In genomic region chr4:109225606-109226005, GRCm38 (mm10) we compare ENCODE assay signal across 10 mouse cellular contexts. TPM values are rescaled to one million over a fixed set of nuclear protein-coding genes. Genes with fewer than 3 reads are reported as not detected.
DNase-seq lines count a peak whose midpoint lies in the region; ATAC-seq and TF ChIP-seq lines count a peak whose summit lies in the region.
"Had no signal": no experiment of that assay in that cellular context is flagged by ENCODE, and none has a peak within 500 bp of the region (broad histone marks: within the 10 kb centered on the region; RNA-seq: fewer than 3 reads in every experiment).

No protein-coding gene starts in this region.

- TF ChIP-seq POLR2A in olfactory bulb, adult 2 months (IDR thresholded peaks at IDR 0.05; ENCODE audit: insufficient read depth, low read depth, low read length): no peak

- peak; percentile 39 for DNase-seq in lung, embryonic 14.5 days
- no peak for DNase-seq in lung, postnatal 36 days
- DNase-seq in hindbrain, postnatal 0 days (ENCODE audit: low spot score): peak; percentile 37
- no peak for DNase-seq in kidney, postnatal 36 days
- no peak for DNase-seq in frontal cortex, adult 2 months (ENCODE audit: extremely low spot score in 1 of 2, low spot score in 1 of 2)
- DNase-seq: kidney, adult 8-10 months had no signal

- 46% methylated on average over 6 of the region's 6 CpGs for WGBS in lung, embryonic 14.5 days
- WGBS in heart, embryonic 16.5 days: 52% methylated on average over 6 of the region's 6 CpGs
- WGBS in hindbrain, postnatal 0 days: 32% methylated on average over 6 of the region's 6 CpGs
- 57% methylated on average over 6 of the region's 6 CpGs for WGBS in olfactory bulb, adult 2 months

- peak overlapping the region; percentile 67; the same call in 1 of the 2 replicates for H3K27ac ChIP-seq in lung, embryonic 14.5 days (ENCODE audit: low read depth)
- peak overlapping the region; percentile 58 for H3K27ac ChIP-seq in heart, embryonic 16.5 days (ENCODE audit: low read length)
- peak overlapping the region; percentile 80 for H3K27ac ChIP-seq in hindbrain, postnatal 0 days
- peak overlapping the region; percentile 56; the same call in 1 of the 2 replicates for H3K27ac ChIP-seq in olfactory bulb, adult 2 months (ENCODE audit: insufficient read depth, low read depth, low read length)
- H3K27ac ChIP-seq: liver, embryonic 12.5 days had no signal

- no peak overlapping the region for H3K9ac ChIP-seq in lung, embryonic 14.5 days
- no peak overlapping the region for H3K9ac ChIP-seq in heart, embryonic 16.5 days (ENCODE audit: low read length)
- no peak overlapping the region for H3K9ac ChIP-seq in hindbrain, postnatal 0 days (replicated peaks; ENCODE audit: low read length)
- H3K9ac ChIP-seq: liver, embryonic 12.5 days had no signal

- no peaks in the 10 kb centered on the region for H3K27me3 ChIP-seq in lung, embryonic 14.5 days (ENCODE audit: insufficient read depth, low read length)
- H3K27me3 ChIP-seq in heart, embryonic 16.5 days (ENCODE audit: control insufficient read depth, insufficient read depth, low read length): no peaks in the 10 kb centered on the region
- no peaks in the 10 kb centered on the region for H3K27me3 ChIP-seq in hindbrain, postnatal 0 days (ENCODE audit: insufficient read depth, low read length)
- H3K27me3 ChIP-seq: liver, embryonic 12.5 days had no signal

- no peak overlapping the region for H3K4me3 ChIP-seq in lung, embryonic 14.5 days (ENCODE audit: low read depth, low read length)
- H3K4me3 ChIP-seq in heart, embryonic 16.5 days (ENCODE audit: low read length): no peak overlapping the region
- H3K4me3 ChIP-seq in hindbrain, postnatal 0 days (ENCODE audit: low read length): no peak overlapping the region
- no peak overlapping the region for H3K4me3 ChIP-seq in olfactory bulb, adult 2 months (ENCODE audit: insufficient read depth, low read depth, low read length)
- H3K4me3 ChIP-seq: liver, embryonic 12.5 days had no signal

- H3K36me3 ChIP-seq in lung, embryonic 14.5 days (ENCODE audit: insufficient read depth): no peaks in the 10 kb centered on the region
- no peaks in the 10 kb centered on the region for H3K36me3 ChIP-seq in heart, embryonic 16.5 days (ENCODE audit: control insufficient read depth, insufficient read depth)
- no peaks in the 10 kb centered on the region for H3K36me3 ChIP-seq in hindbrain, postnatal 0 days (ENCODE audit: insufficient read depth, low read length)
- H3K36me3 ChIP-seq: liver, embryonic 12.5 days had no signal

- H3K4me1 ChIP-seq in lung, embryonic 14.5 days (ENCODE audit: insufficient read depth): peaks cover 4% of the 10 kb centered on the region; the same call in 1 of the 2 replicates
- H3K4me1 ChIP-seq in heart, embryonic 16.5 days (ENCODE audit: control insufficient read depth, insufficient read depth, low read length): peaks cover 10% of the 10 kb centered on the region
- H3K4me1 ChIP-seq in hindbrain, postnatal 0 days (ENCODE audit: insufficient read depth, low read length): peaks cover 7% of the 10 kb centered on the region; the same call in 1 of the 2 replicates
- H3K4me1 ChIP-seq in olfactory bulb, adult 2 months (ENCODE audit: control insufficient read depth, insufficient read depth, low read length): peaks cover 5% of the 10 kb centered on the region
- H3K4me1 ChIP-seq: liver, embryonic 12.5 days had no signal

- no peaks in the 10 kb centered on the region for H3K9me3 ChIP-seq in lung, embryonic 14.5 days (ENCODE audit: low read depth, low read length)
- no peaks in the 10 kb centered on the region for H3K9me3 ChIP-seq in heart, embryonic 16.5 days (replicated peaks; ENCODE audit: control insufficient read depth, low read length)
- H3K9me3 ChIP-seq in hindbrain, postnatal 0 days (ENCODE audit: low read length): no peaks in the 10 kb centered on the region
- H3K9me3 ChIP-seq: liver, embryonic 12.5 days had no signal

- no peak for TF ChIP-seq CTCF in lung, embryonic 14.5 days (IDR thresholded peaks at IDR 0.05; ENCODE audit: low read depth)
- no peak for TF ChIP-seq CTCF in hindbrain, postnatal 0 days (IDR thresholded peaks at IDR 0.05; ENCODE audit: low read depth)
- no peak for TF ChIP-seq CTCF in olfactory bulb, adult 2 months (IDR thresholded peaks at IDR 0.05; ENCODE audit: insufficient read depth, low read depth, low read length)

- H3K4me2 ChIP-seq in lung, embryonic 14.5 days: no peak overlapping the region
- H3K4me2 ChIP-seq in heart, embryonic 16.5 days (ENCODE audit: low read depth, low read length): no peak overlapping the region
- H3K4me2 ChIP-seq in hindbrain, postnatal 0 days (ENCODE audit: low read depth, low read length): peak overlapping the region; percentile 1; the same call in 1 of the 2 replicates
- H3K4me2 ChIP-seq: liver, embryonic 12.5 days had no signal

- peak; percentile 80 for ATAC-seq in lung, embryonic 14.5 days (ENCODE audit: insufficient read depth)
- ATAC-seq in heart, embryonic 16.5 days (replicated peaks; ENCODE audit: extremely low read depth, insufficient read depth, low FRiP score): no peak; the same call in 1 of the 2 replicates
- ATAC-seq in hindbrain, postnatal 0 days: peak; percentile 60
- ATAC-seq: activated CD4-positive, CD25-positive, alpha-beta regulatory T cell, adult 4 months; liver, embryonic 12.5 days had no signal

RNA-seq across cellular contexts. Expression of gene Calr4, which starts 8.7 kb away (rescaled TPM):
- not detected in 2 replicates for polyA plus RNA-seq in lung, embryonic 14.5 days (2014; fragmentation: Nextera tagmentation; extraction: Ambion mirVana)
- 0.09 TPM in 1 of 2 replicates, not detected in the other for polyA plus RNA-seq in heart, embryonic 16.5 days (2015; fragmentation: Nextera tagmentation; extraction: Ambion mirVana)
- total RNA-seq in hindbrain, postnatal 0 days (2014; rRNA removed): 0.54 and 1.0 TPM in 2 replicates
- 1.6 TPM in 2 replicates for polyA plus RNA-seq in hindbrain, postnatal 0 days (2015; fragmentation: Nextera tagmentation; extraction: Ambion mirVana)
- polyA plus RNA-seq in olfactory bulb, adult 2 months (2012; ENCODE audit: insufficient read depth, insufficient read length, low replicate concordance, missing spikeins): not detected in 2 replicates
- 0.76 and 1.1 TPM in 2 replicates for polyA plus RNA-seq in frontal cortex, adult 2 months (2012; rRNA removed)
- polyA plus RNA-seq: activated CD4-positive, CD25-positive, alpha-beta regulatory T cell, adult 4 months; liver, embryonic 12.5 days had no signal

RNA-seq across cellular contexts. Expression of gene Osbpl9, which starts 23.5 kb away (rescaled TPM):
- 59.4 and 60.0 TPM in 2 replicates for polyA plus RNA-seq in lung, embryonic 14.5 days (2014; fragmentation: Nextera tagmentation; extraction: Ambion mirVana)
- 52.8 and 57.2 TPM in 2 replicates for polyA plus RNA-seq in heart, embryonic 16.5 days (2015; fragmentation: Nextera tagmentation; extraction: Ambion mirVana)
- total RNA-seq in hindbrain, postnatal 0 days (2014; rRNA removed): 59.3 and 65.3 TPM in 2 replicates
- polyA plus RNA-seq in hindbrain, postnatal 0 days (2015; fragmentation: Nextera tagmentation; extraction: Ambion mirVana): 59.0 and 64.3 TPM in 2 replicates
- not detected in 2 replicates for polyA plus RNA-seq in olfactory bulb, adult 2 months (2012; ENCODE audit: insufficient read depth, insufficient read length, low replicate concordance, missing spikeins)
- 60.5 and 70.6 TPM in 2 replicates for polyA plus RNA-seq in frontal cortex, adult 2 months (2012; rRNA removed)

RNA-seq across cellular contexts. Expression of gene Eps15, which starts 54.5 kb away (rescaled TPM):
- polyA plus RNA-seq in lung, embryonic 14.5 days (2014; fragmentation: Nextera tagmentation; extraction: Ambion mirVana): 49.3 and 52.0 TPM in 2 replicates
- 30.3 and 31.1 TPM in 2 replicates for polyA plus RNA-seq in heart, embryonic 16.5 days (2015; fragmentation: Nextera tagmentation; extraction: Ambion mirVana)
- total RNA-seq in hindbrain, postnatal 0 days (2014; rRNA removed): 68.8 and 73.0 TPM in 2 replicates
- 57.4 and 58.1 TPM in 2 replicates for polyA plus RNA-seq in hindbrain, postnatal 0 days (2015; fragmentation: Nextera tagmentation; extraction: Ambion mirVana)
- polyA plus RNA-seq in olfactory bulb, adult 2 months (2012; ENCODE audit: insufficient read depth, insufficient read length, low replicate concordance, missing spikeins): 176 TPM in 1 of 2 replicates, not detected in the other
- 119 and 124 TPM in 2 replicates for polyA plus RNA-seq in frontal cortex, adult 2 months (2012; rRNA removed)

Comparison
In these comparisons a context has a peak if more than half of its experiments do, and no peak if none do; other contexts are left out.
1. DNase-seq: peak in lung, embryonic 14.5 days (single experiment) and hindbrain, postnatal 0 days (single experiment); none in lung, postnatal 36 days (single experiment), kidney, postnatal 36 days (0 of 2) and frontal cortex, adult 2 months (0 of 2).
2. Peak in every context shown above with its lines, with median percentiles within 50 percentile points of each other: H3K27ac ChIP-seq.